Mouse (Mus musculus): ENCODE data around the gene Ppp1r3a. TPM values are rescaled to one million over a fixed set of nuclear protein-coding genes. Genes with fewer than 3 reads are reported as not detected.

Gene Ppp1r3a
- total RNA-seq, 2 experiments from 2014 or later = not detected

Other genes with a start within 250 kb of the Ppp1r3a start
- not detected in 2 replicates for gene Foxp2, start 146.1 kb upstream of the Ppp1r3a start, total RNA-seq (2015)
- gene Foxp2, start 146.1 kb upstream of the Ppp1r3a start, total RNA-seq (2017) = not detected in 2 replicates